Mouse (Mus musculus): ENCODE data around the gene Fam181a. TPM values are rescaled to one million over a fixed set of nuclear protein-coding genes. Genes with fewer than 3 reads are reported as not detected.

Gene Fam181a
- polyA plus RNA-seq, 1 experiment from 2014 or later: not detected

DNA sequence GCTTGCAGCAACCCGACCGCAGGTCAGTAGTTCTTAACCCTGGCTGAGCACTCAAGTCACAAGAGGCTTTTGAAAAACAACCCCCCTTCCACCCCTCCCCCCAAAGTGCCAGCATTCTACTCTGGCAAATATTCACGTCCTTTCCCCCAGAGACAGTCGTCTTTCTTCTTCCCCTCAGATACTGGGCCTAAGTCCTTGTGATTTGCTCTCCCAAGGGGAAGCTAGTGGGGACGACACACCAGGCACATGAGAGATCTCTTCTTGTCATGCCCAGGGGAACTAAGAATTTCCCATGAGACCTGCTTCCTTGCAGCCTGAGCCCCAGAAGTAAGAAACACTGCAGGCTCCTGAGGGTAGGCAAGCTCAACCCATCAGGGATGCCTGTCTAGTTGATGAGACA lies 36.6 kb downstream of the Fam181a start:
- H3K27ac ChIP-seq: peak overlapping the region; percentile 52; the same call in 1 of the 2 replicates
- no peaks in the 10 kb centered on the region for H3K27me3 ChIP-seq (ENCODE audit: insufficient read depth, poor library complexity, severe bottlenecking)
- H3K9me3 ChIP-seq: no peaks in the 10 kb centered on the region
- WGBS: 35% methylated on average over 5 of the region's 5 CpGs
- no peak overlapping the region for H3K4me3 ChIP-seq
- H3K4me1 ChIP-seq: peaks cover 31% of the 10 kb centered on the region
- no peak for DNase-seq (ENCODE audit: low spot score)
- H3K36me3 ChIP-seq: peaks cover 8% of the 10 kb centered on the region; the same call in 1 of the 2 replicates

DNA sequence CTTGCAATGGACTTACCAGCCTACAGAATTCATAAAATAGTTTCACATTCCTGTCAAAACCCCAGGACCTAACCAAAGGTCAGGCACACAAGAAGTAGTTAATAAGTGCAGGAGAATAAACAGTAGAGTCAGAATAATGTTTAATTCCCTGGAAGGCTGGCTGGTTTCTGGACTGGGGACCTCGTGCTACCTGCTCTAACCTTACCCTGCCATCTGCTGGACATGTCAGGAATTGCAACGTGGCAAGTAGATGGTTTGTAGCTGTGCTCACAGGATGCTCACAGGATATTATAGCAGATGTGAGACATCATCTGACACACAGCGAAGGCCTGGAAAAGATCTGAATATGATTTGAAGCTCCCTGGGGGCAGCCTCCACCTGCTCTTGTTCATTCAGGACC lies 37.7 kb downstream of the Fam181a start:
- WGBS: 5% methylated on average over 3 of the region's 3 CpGs
- H3K4me1 ChIP-seq: peaks cover 36% of the 10 kb centered on the region

DNA sequence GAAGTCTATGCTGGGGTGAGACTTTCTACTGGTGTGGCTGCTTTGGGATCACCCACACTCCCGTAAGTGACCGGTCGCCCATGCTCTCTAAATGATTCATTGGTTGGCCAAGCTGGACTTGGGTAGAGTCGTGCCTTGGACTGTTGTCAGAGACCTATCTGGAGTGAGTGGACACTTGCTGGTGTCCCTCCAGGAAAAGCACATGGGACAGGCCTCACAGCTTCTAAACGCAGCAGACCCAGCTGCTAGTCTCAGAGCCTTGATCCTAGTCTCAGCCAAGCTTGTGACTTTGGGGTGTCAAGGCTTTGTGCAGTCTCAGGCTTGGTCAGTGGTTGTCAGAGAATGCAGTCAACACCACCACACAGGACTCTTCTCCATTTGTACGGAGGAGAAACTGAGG lies 42.0 kb downstream of the Fam181a start:
- no peak overlapping the region for H3K4me3 ChIP-seq
- 87% methylated on average over 6 of the region's 6 CpGs for WGBS
- no peak for DNase-seq (ENCODE audit: low spot score)
- H3K9me3 ChIP-seq: no peaks in the 10 kb centered on the region
- 0 out of 2 replicates have a peak, but pooled peaks cover 2% of the 10 kb centered on the region for H3K36me3 ChIP-seq
- peak overlapping the region; percentile 77 for H3K27ac ChIP-seq
- H3K4me1 ChIP-seq: peaks cover 44% of the 10 kb centered on the region
- no peaks in the 10 kb centered on the region for H3K27me3 ChIP-seq (ENCODE audit: insufficient read depth, poor library complexity, severe bottlenecking)

More for the DNA sequence above, 37.7 kb downstream of the Fam181a start:
- H3K27me3 ChIP-seq (ENCODE audit: insufficient read depth, poor library complexity, severe bottlenecking): no peaks in the 10 kb centered on the region
- peak; percentile 86 for DNase-seq (ENCODE audit: low spot score)
- peaks cover 8% of the 10 kb centered on the region; the same call in 1 of the 2 replicates for H3K36me3 ChIP-seq
- H3K27ac ChIP-seq: peak overlapping the region; percentile 52; the same call in 1 of the 2 replicates
- no peaks in the 10 kb centered on the region for H3K9me3 ChIP-seq
- no peak overlapping the region for H3K4me3 ChIP-seq

DNA sequence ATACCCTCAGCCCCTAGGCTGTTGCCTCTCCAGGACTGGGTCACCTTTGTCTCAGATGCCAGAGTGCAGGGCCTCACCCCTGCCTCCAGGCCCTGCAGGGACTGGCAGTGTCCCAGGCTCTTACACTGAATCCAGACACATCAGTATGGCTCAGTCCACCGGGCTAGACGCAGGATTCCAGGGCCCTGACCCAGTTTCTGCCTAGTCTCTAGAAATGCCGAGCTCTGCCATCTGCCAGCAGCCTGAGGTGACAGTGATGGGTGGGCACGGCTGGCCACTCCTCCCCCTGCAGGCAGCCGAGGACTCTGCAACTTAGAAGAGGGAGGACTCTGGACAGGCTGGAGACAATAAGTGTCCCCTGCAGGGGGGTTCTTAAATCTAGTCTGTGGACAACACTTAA lies 42.8 kb downstream of the Fam181a start:
- peak; percentile 89 for DNase-seq (ENCODE audit: low spot score)
- 0 out of 2 replicates have a peak, but pooled peaks cover 2% of the 10 kb centered on the region for H3K36me3 ChIP-seq
- 8% methylated on average over 5 of the region's 5 CpGs for WGBS
- peaks cover 41% of the 10 kb centered on the region for H3K4me1 ChIP-seq
- H3K27ac ChIP-seq: peak overlapping the region; percentile 77; the same call in 1 of the 2 replicates
- peak overlapping the region; percentile 16; the same call in 1 of the 2 replicates for H3K4me3 ChIP-seq
- no peaks in the 10 kb centered on the region for H3K27me3 ChIP-seq (ENCODE audit: insufficient read depth, poor library complexity, severe bottlenecking)
- no peaks in the 10 kb centered on the region for H3K9me3 ChIP-seq

DNA sequence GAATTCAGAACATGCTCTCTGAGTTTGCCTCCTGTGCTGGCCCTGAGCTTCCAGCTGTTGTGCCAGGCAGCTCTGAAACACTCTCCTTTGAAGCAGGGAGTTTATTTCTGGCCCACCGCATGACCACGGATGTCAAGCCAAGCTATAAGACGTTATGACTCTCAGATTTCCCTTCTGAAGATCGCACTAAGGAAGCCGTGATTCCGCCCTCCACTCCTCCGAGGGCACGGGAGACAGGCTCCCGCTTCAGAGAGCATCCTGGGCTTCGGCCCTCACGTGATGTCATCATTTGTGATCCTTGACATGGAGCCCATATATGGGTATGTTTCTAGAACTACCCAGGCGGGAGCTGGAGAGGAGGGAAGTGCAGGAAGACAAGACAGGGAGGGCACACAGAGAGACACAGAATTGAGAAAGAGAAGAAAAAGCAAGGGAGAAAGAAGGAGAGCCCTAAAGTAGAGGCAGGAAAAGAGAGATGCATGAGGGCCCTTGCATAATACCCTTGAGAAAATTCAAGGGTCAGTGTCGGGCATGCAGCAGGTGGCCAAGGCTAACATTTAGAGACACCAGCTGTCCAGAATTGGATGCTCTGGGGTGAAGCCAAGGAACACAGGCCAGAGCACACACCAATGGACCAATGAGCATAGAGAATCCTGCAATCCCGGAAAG lies 45.1 kb downstream of the Fam181a start, which contains the start of gene Asb2:
Gene Asb2, minus strand, starts transcription at position 256 of the 669 bp plus-strand sequence.
- Histone ChIP-seq H3K27me3 (ENCODE audit: insufficient read depth, poor library complexity, severe bottlenecking) (no peaks in the 10 kb centered on the region), H3K4me3 (peak within 1 kb of the TSS; percentile 40), H3K27ac (peak within 1 kb of the TSS; percentile 84), H3K9me3 (no peaks in the 10 kb centered on the region), H3K4me1 (peaks cover 53% of the 10 kb centered on the region), H3K36me3 (0 out of 2 replicates have a peak, but pooled peaks cover under 1% of the 10 kb centered on the region)
- WGBS: 58% methylated on average over 14 of the region's 14 CpGs
- peak; percentile 82 for DNase-seq (ENCODE audit: low spot score)

DNA sequence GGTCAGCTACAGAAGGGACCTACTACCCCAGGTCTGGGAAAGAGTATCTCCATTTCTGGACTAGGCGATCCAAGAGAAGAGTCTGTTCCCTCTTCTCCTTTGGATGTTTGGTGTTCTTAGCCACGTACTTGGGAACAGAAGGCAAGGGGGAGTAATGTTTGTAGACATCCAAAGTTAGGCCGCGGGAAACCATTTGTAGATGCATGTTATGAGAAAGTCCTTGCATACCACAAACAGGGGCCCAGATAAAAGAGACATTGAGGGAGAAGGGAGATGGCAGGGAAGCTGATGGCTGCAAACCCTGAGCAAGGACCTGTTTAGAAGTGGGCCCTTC lies 45.6 kb downstream of the Fam181a start:
- peak overlapping the region; percentile 84; the same call in 1 of the 2 replicates for H3K27ac ChIP-seq
- H3K36me3 ChIP-seq: no peaks in the 10 kb centered on the region
- no peaks in the 10 kb centered on the region for H3K9me3 ChIP-seq
- peaks cover 55% of the 10 kb centered on the region for H3K4me1 ChIP-seq
- no peak for DNase-seq (ENCODE audit: low spot score)
- H3K27me3 ChIP-seq (ENCODE audit: insufficient read depth, poor library complexity, severe bottlenecking): no peaks in the 10 kb centered on the region
- no peak overlapping the region for H3K4me3 ChIP-seq
- WGBS: 89% methylated on average over 4 of the region's 4 CpGs

DNA sequence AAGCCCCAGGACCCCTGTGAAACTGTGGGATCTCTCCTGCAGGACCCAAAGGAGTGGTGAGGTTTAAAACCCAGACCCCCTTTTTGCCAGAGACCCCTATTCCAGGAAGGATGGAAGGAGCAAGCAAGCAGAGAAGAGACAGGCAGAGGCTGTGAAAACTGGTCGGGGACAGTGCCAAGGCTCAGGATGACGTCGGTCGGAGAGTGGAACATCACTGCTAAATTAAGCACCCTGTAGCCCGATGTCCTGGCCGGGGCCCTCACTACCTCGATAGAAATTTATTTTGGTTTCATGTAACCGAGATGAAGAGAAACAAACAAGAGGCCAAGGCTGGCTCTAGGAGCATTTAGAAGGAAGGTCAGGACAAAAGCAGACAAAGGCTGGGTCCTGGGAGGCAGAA lies 47.4 kb downstream of the Fam181a start:
- no peak for DNase-seq (ENCODE audit: low spot score)
- H3K4me1 ChIP-seq: peaks cover 62% of the 10 kb centered on the region
- H3K36me3 ChIP-seq: no peaks in the 10 kb centered on the region
- H3K27ac ChIP-seq: peak overlapping the region; percentile 42; the same call in 1 of the 2 replicates
- 71% methylated on average over 8 of the region's 8 CpGs for WGBS
- H3K4me3 ChIP-seq: no peak overlapping the region
- no peaks in the 10 kb centered on the region for H3K9me3 ChIP-seq
- H3K27me3 ChIP-seq (ENCODE audit: insufficient read depth, poor library complexity, severe bottlenecking): no peaks in the 10 kb centered on the region

DNA sequence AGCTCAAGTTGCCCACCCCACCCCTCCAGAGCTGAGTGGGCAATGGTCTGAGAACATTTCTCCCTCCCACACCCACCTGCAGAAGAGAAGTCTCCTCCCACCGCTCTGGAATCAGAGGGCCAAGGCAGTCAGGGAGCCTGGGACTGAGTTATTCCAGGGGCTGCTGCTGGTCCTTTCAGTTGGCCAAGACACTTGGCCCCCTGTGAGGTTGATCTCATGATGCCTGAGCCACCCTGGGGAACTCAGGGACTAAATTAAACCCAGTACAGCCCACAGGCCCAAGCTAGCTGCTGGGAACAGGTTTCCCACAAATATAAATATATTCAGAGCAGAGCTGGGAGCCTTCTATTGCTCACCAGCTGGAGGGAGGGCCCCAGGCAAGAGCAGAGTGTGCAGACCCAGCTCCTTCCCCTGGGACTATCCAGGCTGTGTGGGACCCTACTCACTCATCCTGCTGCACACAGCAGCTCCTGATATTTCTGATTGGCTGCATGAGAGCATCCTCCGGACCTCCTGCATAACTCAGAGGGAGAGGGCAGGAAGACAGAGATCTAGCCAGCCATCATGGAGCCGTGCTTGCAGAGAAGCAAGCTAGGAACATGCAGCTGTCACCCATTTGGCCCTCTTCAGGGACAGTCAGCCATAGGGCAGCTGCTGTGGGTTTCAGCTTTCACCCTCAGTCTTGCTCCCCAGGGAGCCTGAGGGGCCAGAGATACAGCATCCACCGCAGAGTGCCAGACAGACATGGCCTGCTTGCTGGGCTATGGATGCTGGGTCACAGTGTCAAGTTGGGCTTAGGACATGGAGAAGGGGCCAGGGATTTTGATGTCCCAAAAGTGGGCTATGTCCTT lies 48.4 kb downstream of the Fam181a start:
- WGBS: 57% methylated on average over 4 of the region's 4 CpGs
- no peaks in the 10 kb centered on the region for H3K9me3 ChIP-seq
- 0 out of 2 replicates have a peak overlapping the region, but pooled peaks have one; percentile 10 for H3K27ac ChIP-seq
- no peak overlapping the region for H3K4me3 ChIP-seq
- H3K36me3 ChIP-seq: no peaks in the 10 kb centered on the region
- H3K27me3 ChIP-seq (ENCODE audit: insufficient read depth, poor library complexity, severe bottlenecking): no peaks in the 10 kb centered on the region
- H3K4me1 ChIP-seq: peaks cover 56% of the 10 kb centered on the region
- no peak for DNase-seq (ENCODE audit: low spot score)

DNA sequence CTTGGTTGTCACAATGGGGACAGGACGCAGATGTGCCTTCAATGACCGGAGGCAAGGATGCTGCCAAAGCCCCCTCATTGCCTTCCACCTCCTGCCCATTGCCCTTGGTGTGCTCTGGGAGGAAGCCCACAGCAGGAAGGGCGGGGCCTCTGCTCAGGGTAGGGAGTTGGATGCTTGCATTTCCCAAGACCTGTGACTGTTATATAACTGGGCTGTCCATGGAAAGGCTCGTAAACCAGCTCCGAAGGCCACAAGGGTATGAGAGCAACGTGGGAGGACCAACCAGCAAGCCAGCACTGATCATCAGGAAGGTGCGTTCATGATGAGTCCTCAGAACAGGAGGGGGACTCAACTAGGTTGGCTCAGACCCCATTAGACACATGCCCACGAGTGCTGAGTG lies 50.0 kb downstream of the Fam181a start:
- Histone ChIP-seq H3K4me3 (no peak overlapping the region), H3K27me3 (ENCODE audit: insufficient read depth, poor library complexity, severe bottlenecking) (no peaks in the 10 kb centered on the region), H3K27ac (no peak overlapping the region), H3K9me3 (no peaks in the 10 kb centered on the region), H3K36me3 (no peaks in the 10 kb centered on the region), H3K4me1 (peaks cover 44% of the 10 kb centered on the region)
- DNase-seq (ENCODE audit: low spot score): no peak
- WGBS: 87% methylated on average over 8 of the region's 8 CpGs

DNA sequence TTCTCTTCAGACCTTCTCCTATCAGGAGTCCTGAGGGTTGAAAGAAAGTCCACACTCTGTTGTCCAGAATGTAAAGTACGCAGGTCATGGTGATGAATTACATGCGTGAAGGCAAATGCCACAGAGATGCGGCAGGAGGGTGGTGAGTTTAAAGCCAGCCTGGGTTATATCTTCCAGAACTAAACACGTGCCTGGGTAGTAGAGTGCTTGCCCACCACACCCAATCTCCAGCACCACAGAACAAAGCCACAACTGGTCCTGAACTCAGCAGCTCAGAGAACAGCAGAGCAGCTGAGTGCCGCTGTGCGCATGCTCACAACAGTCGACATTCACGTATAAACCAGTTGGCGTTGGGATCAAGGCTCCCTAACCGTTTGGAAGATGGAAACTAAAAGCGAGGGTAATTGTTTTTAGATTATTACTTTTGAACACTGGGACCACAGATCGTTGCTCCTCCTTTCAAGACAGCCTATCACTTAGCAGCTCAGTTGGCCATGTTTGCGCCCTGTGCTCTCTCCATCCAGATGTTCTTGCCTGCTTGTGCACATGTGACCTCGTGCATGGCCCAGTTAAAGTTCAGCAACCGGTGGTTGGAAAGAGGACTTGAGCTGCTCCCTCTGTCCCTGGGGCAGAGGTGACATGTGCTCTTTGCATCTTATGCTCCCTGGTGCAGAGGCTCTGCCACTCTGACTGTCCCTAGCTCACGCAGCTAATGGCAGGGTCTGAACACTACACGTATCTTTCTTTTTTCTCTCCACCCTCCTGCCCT lies 50.9 kb downstream of the Fam181a start:
- Histone ChIP-seq H3K27me3 (ENCODE audit: insufficient read depth, poor library complexity, severe bottlenecking) (no peaks in the 10 kb centered on the region), H3K4me3 (no peak overlapping the region), H3K36me3 (no peaks in the 10 kb centered on the region), H3K27ac (peak overlapping the region; percentile 59), H3K9me3 (no peaks in the 10 kb centered on the region), H3K4me1 (peaks cover 35% of the 10 kb centered on the region)
- no peak for DNase-seq (ENCODE audit: low spot score)
- 85% methylated on average over 17 of the region's 17 CpGs for WGBS

DNA sequence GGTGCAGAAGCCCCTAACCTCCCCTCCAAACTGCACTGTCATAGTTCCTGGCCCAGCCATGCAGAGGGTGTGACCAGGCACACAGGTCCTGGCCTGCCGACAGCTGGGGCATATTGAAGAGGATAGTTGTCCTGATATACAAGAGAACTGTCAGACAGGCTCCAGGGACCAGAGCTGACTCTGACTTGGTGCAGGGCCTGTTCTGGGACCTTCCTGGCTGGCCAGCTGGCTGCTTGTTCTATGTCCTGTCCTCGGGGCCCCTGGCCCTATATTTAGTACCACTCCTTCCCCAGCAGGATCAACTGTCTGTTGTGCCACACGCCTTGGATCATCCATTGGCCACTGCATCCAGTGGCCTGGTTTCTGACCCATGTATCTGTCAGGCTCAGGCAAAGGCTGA lies 51.6 kb downstream of the Fam181a start:
- H3K27ac ChIP-seq: peak overlapping the region; percentile 59
- no peak overlapping the region for H3K4me3 ChIP-seq
- no peaks in the 10 kb centered on the region for H3K9me3 ChIP-seq
- H3K36me3 ChIP-seq: no peaks in the 10 kb centered on the region
- WGBS: 47% methylated on average over 3 of the region's 3 CpGs
- no peak for DNase-seq (ENCODE audit: low spot score)
- H3K27me3 ChIP-seq (ENCODE audit: insufficient read depth, poor library complexity, severe bottlenecking): no peaks in the 10 kb centered on the region
- peaks cover 35% of the 10 kb centered on the region for H3K4me1 ChIP-seq

All from heart, embryonic 10.5 days (tissue).